Mouse (Mus musculus) spleen, postnatal 14 days (tissue): ENCODE data around the gene Izumo4.

Experiments
- DNase-seq, 2 experiments: peaks; one replicate each; pipeline ENCODE4 v3.0.0; 2021 to 2022; ENCODE audit warnings: low spot score in 2 of 2

Izumo4 gene

GRCm38 (mm10) chr10:80687850-80688249 lies 14.1 kb upstream of the Izumo4 start:
- DNase-seq: peak in 1 of 2 experiments; percentile 58

GRCm38 (mm10) chr10:80692249-80693165 lies 9.5 kb upstream of the Izumo4 start:
- DNase-seq: no peak

- no peak for DNase-seq
Measured at GRCm38 (mm10) chr10:80693401-80694045, 8.5 kb upstream of the Izumo4 start.

- DNase-seq: no peak
Measured at GRCm38 (mm10) chr10:80694159-80694938, 7.6 kb upstream of the Izumo4 start.

- DNase-seq: peak; percentile 53 to 67
Measured at GRCm38 (mm10) chr10:80695186-80695585, 6.8 kb upstream of the Izumo4 start.

GRCm38 (mm10) chr10:80695801-80696501 lies 6.0 kb upstream of the Izumo4 start:
- DNase-seq: peak in 1 of 2 experiments; percentile 35

GRCm38 (mm10) chr10:80696502-80697392 lies 5.2 kb upstream of the Izumo4 start:
- DNase-seq: no peak

GRCm38 (mm10) chr10:80697393-80697787 lies 4.6 kb upstream of the Izumo4 start:
- DNase-seq: no peak

GRCm38 (mm10) chr10:80697812-80698211 lies 4.2 kb upstream of the Izumo4 start:
- no peak for DNase-seq

- no peak for DNase-seq
Measured at GRCm38 (mm10) chr10:80698605-80699004, 3.4 kb upstream of the Izumo4 start.

GRCm38 (mm10) chr10:80700038-80700504 lies 1.9 kb upstream of the Izumo4 start:
- no peak for DNase-seq

GRCm38 (mm10) chr10:80700732-80701131 lies 1.3 kb upstream of the Izumo4 start:
- no peak for DNase-seq

GRCm38 (mm10) chr10:80702536-80703390 lies 779 bp downstream of the Izumo4 start:
- peak; percentile 90 to 92 for DNase-seq

GRCm38 (mm10) chr10:80703643-80704042 lies 1.7 kb downstream of the Izumo4 start:
- DNase-seq: no peak

GRCm38 (mm10) chr10:80704418-80704817 lies 2.4 kb downstream of the Izumo4 start:
- no peak for DNase-seq

- DNase-seq: no peak
Measured at GRCm38 (mm10) chr10:80705033-80705432, 3.0 kb downstream of the Izumo4 start.

GRCm38 (mm10) chr10:80705479-80705878 lies 3.5 kb downstream of the Izumo4 start:
- DNase-seq: no peak

- no peak for DNase-seq
Measured at GRCm38 (mm10) chr10:80710834-80711233, 8.8 kb downstream of the Izumo4 start.

GRCm38 (mm10) chr10:80717281-80717680 lies 15.3 kb downstream of the Izumo4 start:
- DNase-seq: no peak
